Mouse (Mus musculus) B cell, adult 62 days (primary cell): ENCODE results near the gene Gas1. TPM values are rescaled to one million over a fixed set of nuclear protein-coding genes. Genes with fewer than 3 reads are reported as not detected.

Source experiments
- total RNA-seq: library from RNA; stranded (reverse); gene quantifications from 4 replicates; pipeline ENCODE4 v1.2.4, GENCODE M21; 2023

The Gas1 gene
- 0.19 TPM in 1 of 4 replicates, not detected in the others for total RNA-seq

GRCm38 (mm10) chr13:60177106-60177796 is at the start of gene Gas1:
Gene Gas1 (minus strand): TSS chr13:60177365.

